Mouse (Mus musculus): ENCODE results near the gene Samd3. TPM values are rescaled to one million over a fixed set of nuclear protein-coding genes. Genes with fewer than 3 reads are reported as not detected.

The Samd3 gene
- total and polyA plus RNA-seq, 2 experiments from 2014 or later: 2.1 TPM

GRCm38 (mm10) chr10:26297200-26297599, 67.7 kb downstream of the Samd3 start:
- no peak for TF ChIP-seq CTCF (IDR thresholded peaks at IDR 0.05; ENCODE audit: low read depth)
- peaks cover 3% of the 10 kb centered on the region; the same call in 1 of the 2 replicates for H3K36me3 ChIP-seq (ENCODE audit: insufficient read depth, low read length)
- peak; percentile 55 for DNase-seq (ENCODE audit: low spot score)
- ATAC-seq: peak; percentile 32; the same call in 1 of the 2 replicates
- H3K4me3 ChIP-seq (ENCODE audit: low read length): no peak overlapping the region
- no peak overlapping the region for H3K27ac ChIP-seq
- no peak overlapping the region for H3K9ac ChIP-seq (replicated peaks; ENCODE audit: low read length)
- WGBS: 51% methylated on average over 3 of the region's 3 CpGs
- no peaks in the 10 kb centered on the region for H3K9me3 ChIP-seq (ENCODE audit: low read length)
- no peak overlapping the region for H3K4me2 ChIP-seq (ENCODE audit: low read depth, low read length)
- no peaks in the 10 kb centered on the region for H3K27me3 ChIP-seq (ENCODE audit: insufficient read depth, low read length)
- no peaks in the 10 kb centered on the region for H3K4me1 ChIP-seq (ENCODE audit: insufficient read depth, low read length)

DNA sequence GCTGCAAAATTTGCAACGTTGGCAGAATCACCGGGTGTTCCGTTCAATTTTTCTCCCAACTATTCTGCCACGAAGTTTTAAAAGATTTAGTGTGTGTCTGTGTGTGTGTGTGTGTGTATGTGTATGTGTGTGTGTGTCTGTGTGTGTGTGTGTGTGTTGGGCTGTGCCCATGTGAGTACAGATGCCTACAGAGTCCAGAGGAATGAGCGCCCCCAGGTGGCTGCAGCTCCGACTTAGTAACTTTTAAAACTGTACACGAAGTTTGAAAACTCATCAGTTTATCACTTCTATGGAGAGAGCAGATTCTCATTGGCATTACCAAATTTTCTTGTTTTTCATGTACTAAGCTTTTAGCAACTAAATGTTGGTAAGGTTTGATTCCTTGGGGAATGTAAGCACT, 68.1 kb downstream of the Samd3 start:
- Histone ChIP-seq H3K27me3 (ENCODE audit: insufficient read depth, low read length) (no peaks in the 10 kb centered on the region), H3K27ac (no peak overlapping the region), H3K4me3 (ENCODE audit: low read length) (no peak overlapping the region), H3K36me3 (ENCODE audit: insufficient read depth, low read length) (peaks cover 3% of the 10 kb centered on the region; the same call in 1 of the 2 replicates), H3K9me3 (ENCODE audit: low read length) (no peaks in the 10 kb centered on the region), H3K4me1 (ENCODE audit: insufficient read depth, low read length) (no peaks in the 10 kb centered on the region), H3K4me2 (ENCODE audit: low read depth, low read length) (no peak overlapping the region), H3K9ac (replicated peaks; ENCODE audit: low read length) (no peak overlapping the region)
- no peak for ATAC-seq
- DNase-seq (ENCODE audit: low spot score): peak; percentile 27
- 78% methylated on average over 7 of the region's 7 CpGs for WGBS
- TF ChIP-seq CTCF (IDR thresholded peaks at IDR 0.05; ENCODE audit: low read depth): peak; percentile 30; the same call in 1 of the 2 replicates

- H3K27me3 ChIP-seq (ENCODE audit: insufficient read depth, low read length): no peaks in the 10 kb centered on the region
- H3K27ac ChIP-seq: no peak overlapping the region
- H3K9me3 ChIP-seq (ENCODE audit: low read length): no peaks in the 10 kb centered on the region
- TF ChIP-seq CTCF (IDR thresholded peaks at IDR 0.05; ENCODE audit: low read depth): no peak
- DNase-seq (ENCODE audit: low spot score): no peak
- H3K4me3 ChIP-seq (ENCODE audit: low read length): no peak overlapping the region
- ATAC-seq: no peak
- H3K4me2 ChIP-seq (ENCODE audit: low read depth, low read length): no peak overlapping the region
- no peaks in the 10 kb centered on the region for H3K4me1 ChIP-seq (ENCODE audit: insufficient read depth, low read length)
- peaks cover 3% of the 10 kb centered on the region for H3K36me3 ChIP-seq (ENCODE audit: insufficient read depth, low read length)
- H3K9ac ChIP-seq (replicated peaks; ENCODE audit: low read length): no peak overlapping the region
- 92% methylated on average over 4 of the region's 4 CpGs for WGBS
Observed at GRCm38 (mm10) chr10:26302336-26302735, 72.8 kb downstream of the Samd3 start.

GRCm38 (mm10) chr10:26303485-26303884, 74.0 kb downstream of the Samd3 start:
- Histone ChIP-seq H3K4me3 (ENCODE audit: low read length) (no peak overlapping the region), H3K27ac (no peak overlapping the region), H3K27me3 (ENCODE audit: insufficient read depth, low read length) (no peaks in the 10 kb centered on the region), H3K9ac (replicated peaks; ENCODE audit: low read length) (no peak overlapping the region), H3K4me2 (ENCODE audit: low read depth, low read length) (no peak overlapping the region), H3K36me3 (ENCODE audit: insufficient read depth, low read length) (peaks cover 8% of the 10 kb centered on the region), H3K9me3 (ENCODE audit: low read length) (no peaks in the 10 kb centered on the region), H3K4me1 (ENCODE audit: insufficient read depth, low read length) (no peaks in the 10 kb centered on the region)
- no peak for ATAC-seq
- no peak for DNase-seq (ENCODE audit: low spot score)
- WGBS: 85% methylated on average over 6 of the region's 6 CpGs
- TF ChIP-seq CTCF (IDR thresholded peaks at IDR 0.05; ENCODE audit: low read depth): no peak

- peaks cover 20% of the 10 kb centered on the region for H3K36me3 ChIP-seq (ENCODE audit: insufficient read depth, low read length)
- H3K27me3 ChIP-seq (ENCODE audit: insufficient read depth, low read length): no peaks in the 10 kb centered on the region
- WGBS: 93% methylated on average over 15 of the region's 15 CpGs
Observed at GRCm38 (mm10) chr10:26314327-26314726, 84.8 kb downstream of the Samd3 start.

GRCm38 (mm10) chr10:26320679-26321078, 91.2 kb downstream of the Samd3 start:
- ATAC-seq (no peak), DNase-seq (ENCODE audit: low spot score) (no peak)
- no peaks in the 10 kb centered on the region for H3K4me1 ChIP-seq (ENCODE audit: insufficient read depth, low read length)
- WGBS: 92% methylated on average over 4 of the region's 4 CpGs
- H3K4me2 ChIP-seq (ENCODE audit: low read depth, low read length): no peak overlapping the region
- H3K9me3 ChIP-seq (ENCODE audit: low read length): no peaks in the 10 kb centered on the region
- no peak overlapping the region for H3K4me3 ChIP-seq (ENCODE audit: low read length)
- no peaks in the 10 kb centered on the region for H3K27me3 ChIP-seq (ENCODE audit: insufficient read depth, low read length)
- peaks cover 13% of the 10 kb centered on the region; the same call in 1 of the 2 replicates for H3K36me3 ChIP-seq (ENCODE audit: insufficient read depth, low read length)
- no peak overlapping the region for H3K27ac ChIP-seq
- H3K9ac ChIP-seq (replicated peaks; ENCODE audit: low read length): no peak overlapping the region
- no peak for TF ChIP-seq CTCF (IDR thresholded peaks at IDR 0.05; ENCODE audit: low read depth)

More at GRCm38 (mm10) chr10:26314327-26314726, 84.8 kb downstream of the Samd3 start:
- no peak for ATAC-seq
- no peak for TF ChIP-seq CTCF (IDR thresholded peaks at IDR 0.05; ENCODE audit: low read depth)
- Histone ChIP-seq H3K9ac (replicated peaks; ENCODE audit: low read length) (no peak overlapping the region), H3K4me3 (ENCODE audit: low read length) (no peak overlapping the region), H3K4me2 (ENCODE audit: low read depth, low read length) (no peak overlapping the region), H3K9me3 (ENCODE audit: low read length) (no peaks in the 10 kb centered on the region), H3K4me1 (ENCODE audit: insufficient read depth, low read length) (no peaks in the 10 kb centered on the region), H3K27ac (no peak overlapping the region)
- DNase-seq (ENCODE audit: low spot score): no peak

Other genes starting within 250 kb of the Samd3 start
- gene Gm9767, start 151.5 kb upstream of the Samd3 start, total RNA-seq (2014; rRNA removed): 0.26 and 1.3 TPM in 2 replicates
- 1.7 and 2.0 TPM in 2 replicates for gene Gm9767, start 151.5 kb upstream of the Samd3 start, polyA plus RNA-seq (2015; fragmentation: Nextera tagmentation; extraction: Ambion mirVana)
- 24.4 and 56.0 TPM in 2 replicates for gene Tmem200a, start 150.7 kb upstream of the Samd3 start, total RNA-seq (2014; rRNA removed)
- gene Tmem200a, start 150.7 kb upstream of the Samd3 start, polyA plus RNA-seq (2015; fragmentation: Nextera tagmentation; extraction: Ambion mirVana): 14.8 and 15.6 TPM in 2 replicates
- gene L3mbtl3, start 146.3 kb downstream of the Samd3 start, total RNA-seq (2014; rRNA removed): 26.4 and 31.4 TPM in 2 replicates
- 13.7 and 15.7 TPM in 2 replicates for gene L3mbtl3, start 146.3 kb downstream of the Samd3 start, polyA plus RNA-seq (2015; fragmentation: Nextera tagmentation; extraction: Ambion mirVana)